Mouse (Mus musculus): ENCODE results near the gene Tox2.

Gene Tox2

GRCm38 (mm10) chr2:163364785-163365541 is 162.0 kb downstream of the Tox2 start:
- no peak for DNase-seq (ENCODE audit: low read depth, low spot score)

GRCm38 (mm10) chr2:163370175-163370574 is 167.2 kb downstream of the Tox2 start:
- DNase-seq (ENCODE audit: low read depth, low spot score): no peak

GRCm38 (mm10) chr2:163372627-163373026 is 169.7 kb downstream of the Tox2 start:
- no peak for DNase-seq (ENCODE audit: low read depth, low spot score)
